Mouse (Mus musculus) MEL (cell line): ENCODE data around the gene Vill. TPM values are rescaled to one million over a fixed set of nuclear protein-coding genes. Genes with fewer than 3 reads are reported as not detected.
A peak's percentile ranks its signal among the peaks of the same experiment; 100 is the strongest.

Experiments used
- DNase-seq: peaks from one replicate; pipeline ENCODE4 v3.0.0; 2011; ENCODE audit warnings: low read depth, low spot score
- H3K27ac ChIP-seq: 2 replicates; pipeline ENCODE4 v1.5.1; 2012; ENCODE audit warnings: low read depth, mild to moderate bottlenecking, control low read depth, low read length, moderate library complexity; ENCODE audit not compliant: control insufficient read depth
- H3K27me3 ChIP-seq, 2 experiments: fragments of 150-350 bp in 1 of 2; sonication (generic) in 1 of 2; 2 replicates each; pipeline ENCODE4 v1.6.1; 2012; ENCODE audit warnings: low read length in 2 of 2, mild to moderate bottlenecking in 2 of 2, improper control_type of control experiment in 1 of 2, moderate library complexity in 1 of 2; ENCODE audit not compliant: insufficient read depth in 2 of 2, control insufficient read depth in 1 of 2
- H3K36me3 ChIP-seq, 2 experiments: 2 replicates each; pipeline ENCODE4 v1.6.1; 2012 to 2014; ENCODE audit warnings: low read length in 2 of 2, improper control_type of control experiment in 1 of 2, inconsistent platforms in 1 of 2, mild to moderate bottlenecking in 1 of 2; ENCODE audit not compliant: insufficient read depth in 2 of 2, control insufficient read depth in 1 of 2
- H3K4me1 ChIP-seq, 2 experiments: fragments of 150-350 bp in 1 of 2; sonication (generic) in 1 of 2; 2 replicates each; pipeline ENCODE4 v1.6.1; 2012; ENCODE audit warnings: low read length in 2 of 2, improper control_type of control experiment in 1 of 2, mild to moderate bottlenecking in 1 of 2; ENCODE audit not compliant: insufficient read depth in 2 of 2, control insufficient read depth in 1 of 2
- H3K4me3 ChIP-seq, 2 experiments: fragments of 150-350 bp in 1 of 2; sonication (generic) in 1 of 2; 2 replicates each; pipeline ENCODE4 v1.5.1; 2012; ENCODE audit warnings: low read depth in 2 of 2, low read length in 2 of 2, mild to moderate bottlenecking in 2 of 2, moderate library complexity in 2 of 2, control low read depth in 1 of 2, improper control_type of control experiment in 1 of 2; ENCODE audit not compliant: control insufficient read depth in 1 of 2, insufficient read depth in 1 of 2
- H3K79me2 ChIP-seq: 2 replicates; pipeline ENCODE4 v1.6.1; 2012; ENCODE audit warnings: mild to moderate bottlenecking, low read length, moderate library complexity; ENCODE audit not compliant: control insufficient read depth, poor library complexity, insufficient read depth
- H3K9ac ChIP-seq: 2 replicates; pipeline ENCODE4 v1.6.1; 2012; ENCODE audit warnings: low read depth, mild to moderate bottlenecking, control low read depth, low read length, moderate library complexity; ENCODE audit not compliant: control insufficient read depth, poor library complexity, severe bottlenecking
- H3K9me3 ChIP-seq: fragments of 150-350 bp; sonication (generic); replicated peaks from 2 replicates; pipeline ENCODE4 v1.6.1; 2012; ENCODE audit warnings: mild to moderate bottlenecking, low read length, improper control_type of control experiment, moderate library complexity; ENCODE audit not compliant: insufficient read depth
- BHLHE40 ChIP-seq: IDR thresholded peaks from 2 replicates; pipeline ENCODE4 v1.6.1; 2012; ENCODE audit warnings: low read depth, mild to moderate bottlenecking, inconsistent platforms, low read length, improper control_type of control experiment, borderline replicate concordance
- E2F4 ChIP-seq: IDR thresholded peaks from 2 replicates; pipeline ENCODE4 v1.6.1; 2011; ENCODE audit warnings: low read depth, low read length, improper control_type of control experiment, borderline replicate concordance
- ELF1 ChIP-seq: IDR thresholded peaks from 2 replicates; pipeline ENCODE4 v1.6.1; 2014; ENCODE audit warnings: low read depth, mild to moderate bottlenecking, inconsistent platforms, low read length, improper control_type of control experiment, moderate library complexity
- EP300 ChIP-seq, 2 experiments: IDR thresholded peaks; 2 replicates each; pipeline ENCODE4 v1.6.1; 2011; ENCODE audit warnings: improper control_type of control experiment in 2 of 2, low read length in 2 of 2, low read depth in 1 of 2, mild to moderate bottlenecking in 1 of 2
- GATA1 ChIP-seq: IDR thresholded peaks from 2 replicates; pipeline ENCODE4 v1.6.1; 2011; ENCODE audit warnings: low read depth, low read length, improper control_type of control experiment
- JUND ChIP-seq: IDR thresholded peaks from 2 replicates; pipeline ENCODE4 v1.6.1; 2011; ENCODE audit warnings: low read depth, mild to moderate bottlenecking, improper control_type of control experiment, low read length
- MAFK ChIP-seq: IDR thresholded peaks from 2 replicates; pipeline ENCODE4 v1.6.1; 2011; ENCODE audit warnings: low read depth, mild to moderate bottlenecking, low read length, improper control_type of control experiment, borderline replicate concordance
- MAX ChIP-seq: IDR thresholded peaks from 2 replicates; pipeline ENCODE4 v1.6.1; 2011; ENCODE audit warnings: low read length, improper control_type of control experiment
- MXI1 ChIP-seq: IDR thresholded peaks from 2 replicates; pipeline ENCODE4 v1.6.1; 2011; ENCODE audit warnings: mild to moderate bottlenecking, low read depth, low read length, improper control_type of control experiment
- NELFE ChIP-seq: IDR thresholded peaks from 2 replicates; pipeline ENCODE4 v1.6.1; 2011; ENCODE audit warnings: low read depth, low read length, improper control_type of control experiment
- NRF1 ChIP-seq: IDR thresholded peaks from 2 replicates; pipeline ENCODE4 v1.6.1; 2014; ENCODE audit warnings: low read depth, mild to moderate bottlenecking, inconsistent platforms, low read length, improper control_type of control experiment, moderate library complexity; ENCODE audit not compliant: poor library complexity, insufficient read depth, severe bottlenecking
- POLR2A ChIP-seq, 2 experiments: IDR thresholded peaks; 2 replicates each; pipeline ENCODE4 v1.6.1; 2011 to 2012; ENCODE audit warnings: low read length in 2 of 2, mild to moderate bottlenecking in 2 of 2, control low read depth in 1 of 2, improper control_type of control experiment in 1 of 2, low read depth in 1 of 2, moderate library complexity in 1 of 2; ENCODE audit not compliant: control insufficient read depth in 1 of 2, insufficient read depth in 1 of 2, poor library complexity in 1 of 2
- RAD21 ChIP-seq: IDR thresholded peaks from 2 replicates; pipeline ENCODE4 v1.6.1; 2011; ENCODE audit warnings: mild to moderate bottlenecking, low read depth, low read length, improper control_type of control experiment
- SIN3A ChIP-seq: IDR thresholded peaks from 2 replicates; pipeline ENCODE4 v1.6.1; 2012; ENCODE audit warnings: low read length, improper control_type of control experiment, inconsistent platforms
- TBP ChIP-seq: IDR thresholded peaks from 2 replicates; pipeline ENCODE4 v1.8.0; 2011; ENCODE audit warnings: low read depth, low read length, improper control_type of control experiment
- USF2 ChIP-seq, 2 experiments: IDR thresholded peaks; 2 replicates each; pipeline ENCODE4 v1.6.1; 2011 to 2012; ENCODE audit warnings: improper control_type of control experiment in 2 of 2, low read length in 2 of 2, borderline replicate concordance in 1 of 2, inconsistent platforms in 1 of 2, low read depth in 1 of 2, mild to moderate bottlenecking in 1 of 2; ENCODE audit not compliant: insufficient read depth in 1 of 2
- ZMIZ1 ChIP-seq: IDR thresholded peaks from 2 replicates; pipeline ENCODE4 v1.6.1; 2012; ENCODE audit warnings: low read depth, mild to moderate bottlenecking, inconsistent platforms, low read length, improper control_type of control experiment, moderate library complexity
- polyA plus RNA-seq, 2 experiments: library from polyadenylated mRNA; stranded (reverse) in 1 of 2; unstranded in 1 of 2; fragments of >175 nt in 1 of 2; fragments of >200 nt in 1 of 2; gene quantifications; 2 replicates each; pipeline versions ENCODE4 v1.2.1 to v1.2.4; 2012; ENCODE audit warnings: low replicate concordance in 2 of 2, low read depth in 1 of 2; ENCODE audit not compliant: insufficient read length in 2 of 2, insufficient read depth in 1 of 2, missing spikeins in 1 of 2
- total RNA-seq: library from RNA; depleted of rRNA; stranded (reverse); fragments of 300-350 nt; gene quantifications from 2 replicates; pipeline ENCODE4 v1.2.3, GENCODE M21; 2012

The Vill gene
- total and polyA plus RNA-seq, 3 experiments = 76.2 to 197 (median 90.9) TPM

DNA sequence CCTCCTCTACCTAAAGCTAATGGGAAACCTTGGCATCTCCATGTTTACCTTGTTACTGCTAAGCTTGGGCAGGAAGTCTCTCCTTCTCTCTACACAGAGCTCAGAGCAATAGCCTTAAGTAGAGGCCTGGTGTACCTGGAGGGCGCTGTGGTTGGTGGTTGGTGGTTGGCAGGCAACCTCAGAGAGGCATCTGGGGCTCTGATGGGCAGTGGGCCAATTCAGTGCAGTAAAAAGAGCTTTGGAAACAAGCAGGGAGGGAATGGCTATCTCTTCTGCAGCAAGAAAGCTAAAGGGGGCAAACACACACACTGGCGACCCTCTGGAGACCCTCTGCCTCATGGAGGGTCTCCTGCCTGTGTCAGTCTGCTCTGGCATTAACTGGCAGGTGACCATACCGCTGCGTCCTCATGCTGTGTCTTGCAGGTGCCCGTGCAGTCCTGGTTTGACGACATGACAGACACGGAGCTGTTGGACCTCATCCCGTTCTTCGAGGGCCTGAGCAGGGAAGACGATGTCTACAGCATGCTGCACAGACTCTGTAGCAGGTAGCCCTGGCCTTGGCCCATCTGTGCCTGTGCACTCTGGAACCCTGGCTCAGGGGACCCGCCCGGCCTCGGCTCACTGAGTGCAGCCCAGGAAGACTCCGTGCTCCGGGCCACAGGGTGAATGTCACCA is 12.3 kb upstream of the Vill start:
- H3K79me2 ChIP-seq = no peaks in the 10 kb centered on the region
- DNase-seq = no peak
- H3K36me3 ChIP-seq = no peaks in the 10 kb centered on the region; a peak in 1 of 4 replicates
- H3K4me1 ChIP-seq = no peaks in the 10 kb centered on the region
- H3K27me3 ChIP-seq = no peaks in the 10 kb centered on the region
- TF ChIP-seq ZMIZ1 (no peak), MAX (no peak), JUND (no peak), USF2 (IDR thresholded peaks at IDR 0.05; ENCODE audit: borderline replicate concordance in 1 of 2, insufficient read depth in 1 of 2, low read depth in 1 of 2, low read length in 2 of 2) (no peak)
- no peak overlapping the region for H3K9ac ChIP-seq
- H3K4me3 ChIP-seq = no peak overlapping the region
- H3K27ac ChIP-seq = no peak overlapping the region
- no peaks in the 10 kb centered on the region for H3K9me3 ChIP-seq

GRCm38 (mm10) chr9:119048182-119048903 is 4.2 kb upstream of the Vill start:
- DNase-seq = peak; percentile 87
- Histone ChIP-seq H3K79me2 (no peaks in the 10 kb centered on the region; the same call in 1 of the 2 replicates), H3K36me3 (peaks cover 0 to 7% of the 10 kb centered on the region in 2 experiments; a peak in 2 of 4 replicates), H3K4me1 (peaks cover 5 to 11% of the 10 kb centered on the region in 2 experiments), H3K9ac (no peak overlapping the region), H3K9me3 (no peaks in the 10 kb centered on the region), H3K4me3 (peak overlapping the region; percentile 15 to 17), H3K27me3 (no peaks in the 10 kb centered on the region), H3K27ac (peak overlapping the region; percentile 35)
- TF ChIP-seq TBP (0 out of 2 replicates have a peak, but pooled peaks have one; percentile 23), BHLHE40 (no peak), RAD21 (no peak), ELF1 (0 out of 2 replicates have a peak, but pooled peaks have one; percentile 33), JUND (peak; percentile 85), GATA1 (0 out of 2 replicates have a peak, but pooled peaks have one; percentile 17), NRF1 (no peak), MAFK (no peak), EP300 (IDR thresholded peaks at IDR 0.05; ENCODE audit: low read depth in 1 of 2, low read length in 2 of 2) (peak in 1 of 2 experiments; percentile 36; a peak in 1 of 4 replicates), MXI1 (peak; percentile 57), E2F4 (no peak), POLR2A (IDR thresholded peaks at IDR 0.05; ENCODE audit: control insufficient read depth in 1 of 2, insufficient read depth in 1 of 2, low read depth in 1 of 2, low read length in 2 of 2, poor library complexity in 1 of 2) (peak in 1 of 2 experiments; percentile 39; a peak in 1 of 4 replicates), SIN3A (0 out of 2 replicates have a peak, but pooled peaks have one; percentile 18), NELFE (no peak), ZMIZ1 (0 out of 2 replicates have a peak, but pooled peaks have one; percentile 47)
